Mouse (Mus musculus) bone marrow macrophage, adult 2 months (primary cell): ENCODE results near the gene Gm20388. TPM values are rescaled to one million over a fixed set of nuclear protein-coding genes. Genes with fewer than 3 reads are reported as not detected.

ENCODE experiments used
- H3K27ac ChIP-seq: 2 replicates; pipeline ENCODE4 v1.5.1; 2012; ENCODE audit warnings: low read depth, low read length; ENCODE audit not compliant: insufficient read depth
- H3K4me1 ChIP-seq: 2 replicates; pipeline ENCODE4 v1.6.1; 2012; ENCODE audit warnings: low read length; ENCODE audit not compliant: control insufficient read depth, insufficient read depth
- H3K4me3 ChIP-seq: 2 replicates; pipeline ENCODE4 v1.5.1; 2012; ENCODE audit warnings: mild to moderate bottlenecking, low read length, moderate library complexity; ENCODE audit not compliant: insufficient read depth
- CTCF ChIP-seq: IDR thresholded peaks from 2 replicates; pipeline ENCODE4 v1.5.1; 2012; ENCODE audit warnings: low read depth, mild to moderate bottlenecking, low read length, moderate library complexity
- POLR2A ChIP-seq: IDR thresholded peaks from 2 replicates; pipeline ENCODE4 v1.6.1; 2012; ENCODE audit warnings: mild to moderate bottlenecking, low read depth, low read length, borderline replicate concordance
- polyA plus RNA-seq: library from polyadenylated mRNA; stranded (reverse); fragments of >200 nt; gene quantifications from 2 replicates; pipeline ENCODE4 v1.2.4, GENCODE M21; 2012; ENCODE audit not compliant: missing spikeins, insufficient read depth, insufficient read length

The Gm20388 gene
- polyA plus RNA-seq, 1 experiment, result 32.7 TPM

DNA sequence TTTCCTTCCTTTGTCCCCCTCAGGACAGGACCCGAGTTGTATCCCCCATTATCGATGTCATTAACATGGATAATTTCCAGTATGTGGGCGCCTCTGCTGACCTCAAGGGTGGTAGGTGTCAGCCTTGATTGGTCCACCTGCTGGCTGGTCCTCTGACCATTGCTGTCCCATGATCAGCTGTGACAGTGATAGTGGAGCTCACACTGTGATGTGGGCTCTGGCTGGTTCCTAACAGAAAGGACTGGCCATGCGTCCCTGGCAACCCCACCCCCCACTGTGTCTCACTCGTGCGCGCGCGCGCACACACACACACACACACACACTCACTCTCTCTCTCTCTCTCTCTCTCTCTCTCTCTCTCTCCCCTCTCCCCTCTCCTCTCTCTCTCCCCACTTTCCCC, 4419.0 kb downstream of the Gm20388 start:
- no peak overlapping the region for H3K4me3 ChIP-seq
- TF ChIP-seq POLR2A, result no peak
- TF ChIP-seq CTCF, result no peak
- no peak overlapping the region for H3K27ac ChIP-seq
- 0 out of 2 replicates have a peak, but pooled peaks cover 2% of the 10 kb centered on the region for H3K4me1 ChIP-seq

GRCm38 (mm10) chr8:124330433-124330832, 4419.8 kb downstream of the Gm20388 start:
- no peak overlapping the region for H3K27ac ChIP-seq
- H3K4me1 ChIP-seq, result 0 out of 2 replicates have a peak, but pooled peaks cover 2% of the 10 kb centered on the region
- TF ChIP-seq POLR2A, result no peak
- TF ChIP-seq CTCF, result no peak
- no peak overlapping the region for H3K4me3 ChIP-seq

DNA sequence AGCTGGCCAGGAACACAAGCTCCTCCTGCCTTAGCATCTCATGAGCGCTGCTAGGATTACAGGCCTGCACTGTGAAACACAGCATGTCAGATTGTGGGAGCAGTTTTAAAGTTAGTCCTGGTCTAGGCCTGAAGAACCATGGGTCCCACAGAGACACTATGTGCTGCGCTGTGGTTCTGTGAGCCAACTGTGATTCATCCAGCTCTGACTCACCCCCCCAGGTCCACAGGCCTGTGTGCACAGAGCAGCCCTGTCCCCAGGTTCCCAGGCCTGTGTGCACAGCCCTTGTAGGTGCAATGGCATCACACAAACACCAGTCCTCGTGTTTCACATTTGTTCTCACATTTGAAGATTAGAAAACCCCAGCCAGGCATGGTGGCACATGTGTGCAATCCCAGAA, 4420.5 kb downstream of the Gm20388 start:
- Histone ChIP-seq H3K27ac (no peak overlapping the region), H3K4me1 (0 out of 2 replicates have a peak, but pooled peaks cover 2% of the 10 kb centered on the region)
- no peak for TF ChIP-seq POLR2A
- TF ChIP-seq CTCF, result no peak

GRCm38 (mm10) chr8:124331706-124332105, 4421.1 kb downstream of the Gm20388 start:
- no peak overlapping the region for H3K4me3 ChIP-seq
- TF ChIP-seq POLR2A (no peak), CTCF (no peak)
- H3K4me1 ChIP-seq, result 0 out of 2 replicates have a peak, but pooled peaks cover 2% of the 10 kb centered on the region
- H3K27ac ChIP-seq, result no peak overlapping the region

More for the DNA sequence above, 4420.5 kb downstream of the Gm20388 start:
- H3K4me3 ChIP-seq, result no peak overlapping the region

DNA sequence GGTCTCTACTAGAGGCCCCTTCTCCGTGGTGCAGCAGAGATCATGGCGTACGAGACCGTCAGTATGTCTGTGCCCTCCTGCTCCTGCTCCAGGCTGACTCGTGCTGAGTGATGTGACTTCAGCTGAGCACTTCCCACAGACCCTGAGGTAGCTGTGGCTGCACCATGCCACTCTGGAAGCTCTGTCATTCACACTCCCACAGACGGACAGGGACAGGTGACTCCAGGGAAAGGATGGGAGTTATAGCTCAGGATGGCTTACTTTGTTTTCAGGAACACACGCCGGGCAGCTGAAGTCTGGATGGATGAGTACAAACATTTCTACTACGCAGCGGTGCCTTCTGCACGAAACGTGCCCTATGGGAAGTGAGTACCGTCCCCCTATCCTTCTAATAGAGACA, 4425.7 kb downstream of the Gm20388 start:
- no peak for TF ChIP-seq CTCF
- no peak for TF ChIP-seq POLR2A
- Histone ChIP-seq H3K4me1 (no peaks in the 10 kb centered on the region), H3K4me3 (no peak overlapping the region), H3K27ac (no peak overlapping the region)

DNA sequence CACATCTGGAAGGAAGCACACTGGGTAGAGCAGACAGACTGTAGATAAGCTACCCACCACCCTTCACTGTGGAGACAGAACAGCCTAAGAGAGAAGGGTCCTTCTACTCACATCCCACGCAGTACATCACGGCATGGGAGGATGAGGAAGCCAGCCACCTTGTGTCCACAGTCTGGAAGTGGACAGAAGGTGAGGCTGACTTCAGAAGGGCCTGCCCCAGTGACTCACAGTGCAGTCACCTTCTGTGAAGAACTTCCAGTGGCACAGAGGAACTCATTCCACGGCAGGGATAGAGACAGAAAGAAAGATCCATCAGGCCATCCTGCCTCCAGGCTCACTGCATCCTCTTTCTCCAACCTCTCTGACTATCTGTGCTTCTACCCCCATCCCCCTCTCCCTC, 4429.1 kb downstream of the Gm20388 start:
- no peaks in the 10 kb centered on the region for H3K4me1 ChIP-seq
- H3K4me3 ChIP-seq, result no peak overlapping the region
- TF ChIP-seq POLR2A, result no peak
- TF ChIP-seq CTCF, result no peak
- no peak overlapping the region for H3K27ac ChIP-seq

GRCm38 (mm10) chr8:124340360-124341068, 4429.9 kb downstream of the Gm20388 start:
- H3K4me3 ChIP-seq, result no peak overlapping the region
- no peaks in the 10 kb centered on the region for H3K4me1 ChIP-seq
- TF ChIP-seq CTCF (no peak), POLR2A (no peak)
- no peak overlapping the region for H3K27ac ChIP-seq

DNA sequence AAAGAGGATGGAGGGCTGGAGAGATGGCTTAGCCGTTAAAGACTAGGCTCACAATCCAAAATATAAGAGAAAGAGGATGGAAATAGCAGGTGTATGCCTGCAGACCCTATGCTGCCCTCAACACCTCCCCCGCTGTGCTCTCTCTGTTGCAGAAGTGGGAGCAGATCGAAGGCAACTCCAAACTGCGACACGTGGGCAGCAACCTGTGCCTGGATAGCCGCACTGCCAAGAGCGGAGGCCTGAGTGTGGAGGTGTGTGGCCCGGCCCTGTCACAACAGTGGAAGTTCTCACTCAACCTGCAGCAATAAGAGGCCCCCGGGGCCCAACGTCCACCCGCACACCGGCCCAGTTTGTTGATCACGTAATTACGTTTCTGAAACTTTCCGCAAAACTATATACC, 4432.5 kb downstream of the Gm20388 start:
- Histone ChIP-seq H3K4me3 (no peak overlapping the region), H3K27ac (no peak overlapping the region), H3K4me1 (no peaks in the 10 kb centered on the region)
- TF ChIP-seq CTCF (no peak), POLR2A (no peak)

DNA sequence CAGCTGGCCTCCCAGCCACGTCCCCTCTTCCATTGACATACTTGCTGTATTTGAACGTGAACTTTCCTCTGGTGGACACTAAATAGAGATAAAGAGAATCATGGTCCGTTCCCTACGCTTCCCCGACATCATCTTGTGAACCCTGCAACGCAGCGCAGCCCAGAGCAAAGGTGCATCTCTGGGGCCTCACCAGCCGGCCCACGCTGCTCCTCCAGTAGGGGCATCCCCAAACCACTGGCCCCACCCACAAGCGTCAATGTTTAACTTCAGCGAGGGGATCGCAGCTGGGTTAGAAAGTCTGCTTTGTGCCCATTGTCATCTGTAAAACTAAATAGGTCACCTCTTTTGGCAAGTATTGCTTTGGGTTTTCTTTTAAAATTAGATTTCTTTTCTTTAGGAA, 4433.4 kb downstream of the Gm20388 start:
- Histone ChIP-seq H3K4me3 (no peak overlapping the region), H3K27ac (no peak overlapping the region), H3K4me1 (no peaks in the 10 kb centered on the region)
- no peak for TF ChIP-seq POLR2A
- TF ChIP-seq CTCF, result no peak

DNA sequence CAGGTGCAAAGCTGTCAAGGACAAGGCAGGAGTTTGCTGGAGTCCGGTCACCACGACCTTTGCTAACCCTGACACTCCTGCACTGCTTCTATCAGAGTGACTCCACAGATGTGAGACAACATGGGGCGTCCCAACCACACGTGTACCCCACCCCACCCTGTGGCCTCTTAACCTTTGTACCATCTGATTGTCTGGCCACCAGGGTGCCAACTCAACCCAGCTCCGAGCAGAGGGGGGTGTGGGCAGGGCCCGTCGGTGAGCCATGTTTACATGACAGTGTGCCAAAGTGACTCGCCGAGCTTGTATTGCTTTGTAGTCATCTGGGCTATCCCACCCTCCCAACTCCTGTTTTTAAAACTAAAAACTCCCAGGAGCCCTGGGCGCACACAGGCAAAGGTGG, 4434.5 kb downstream of the Gm20388 start:
- TF ChIP-seq POLR2A (no peak), CTCF (no peak)
- no peaks in the 10 kb centered on the region for H3K4me1 ChIP-seq
- H3K4me3 ChIP-seq, result no peak overlapping the region
- no peak overlapping the region for H3K27ac ChIP-seq
